In genomic region chr1:56168712-56169111, GRCm38 (mm10) we compare ENCODE assay signal across 15 mouse cellular contexts.
"Had no signal": no experiment of that assay in that cellular context is flagged by ENCODE, and none has a peak within 500 bp of the region (broad histone marks: within the 10 kb centered on the region; RNA-seq: fewer than 3 reads in every experiment).

No protein-coding gene starts in this region.

- H3K9ac ChIP-seq: neural tube, embryonic 15.5 days; stomach, embryonic 15.5 days had no signal

- H3K4me3 ChIP-seq: neural tube, embryonic 15.5 days; stomach, embryonic 15.5 days had no signal

- H3K4me2 ChIP-seq: neural tube, embryonic 15.5 days; stomach, embryonic 15.5 days had no signal

- H3K36me3 ChIP-seq: neural tube, embryonic 15.5 days; stomach, embryonic 15.5 days had no signal

- H3K27ac ChIP-seq: neural tube, embryonic 15.5 days; stomach, embryonic 15.5 days; stomach, postnatal 0 days had no signal

- H3K4me1 ChIP-seq: neural tube, embryonic 15.5 days; stomach, embryonic 15.5 days had no signal

- DNase-seq: retina, postnatal 1 day; right cerebral cortex, adult 18-20 months; right cerebral cortex, postnatal 14 days; right cerebral cortex, postnatal 25 days; right cerebral cortex, postnatal 4 days; spleen, adult 18-20 months; thymus, adult 18-20 months; thymus, adult 2 months; thymus, postnatal 14 days; thymus, postnatal 25 days; thymus, postnatal 36 days; thymus, postnatal 4 days had no signal

- H3K9me3 ChIP-seq: neural tube, embryonic 15.5 days; stomach, embryonic 15.5 days had no signal

- H3K27me3 ChIP-seq: neural tube, embryonic 15.5 days; stomach, embryonic 15.5 days had no signal
